Mouse (Mus musculus) layer of hippocampus, postnatal 10 days (tissue): ENCODE data around the gene Agbl1. TPM values are rescaled to one million over a fixed set of nuclear protein-coding genes. Genes with fewer than 3 reads are reported as not detected.
A peak's percentile ranks its signal among the peaks of the same experiment; 100 is the strongest.

Experiments used
- DNase-seq, 2 experiments: peaks; one replicate each; pipeline ENCODE4 v3.0.0; 2021; ENCODE audit warnings: low spot score in 2 of 2
- total RNA-seq, 2 experiments: library from RNA; stranded (reverse); gene quantifications; 2 replicates each; pipeline ENCODE4 v1.2.3; 2021

The Agbl1 gene
- total RNA-seq, 2 experiments from 2014 or later, result 0.37 to 0.40 TPM

- DNase-seq, result no peak
These were observed 682.0 kb downstream of the Agbl1 start for GRCm38 (mm10) chr7:76911672-76912071.

GRCm38 (mm10) chr7:76918871-76919270, 689.2 kb downstream of the Agbl1 start:
- no peak for DNase-seq

- no peak for DNase-seq
These were observed 692.0 kb downstream of the Agbl1 start for GRCm38 (mm10) chr7:76921671-76922070.

GRCm38 (mm10) chr7:76935219-76935618, 705.5 kb downstream of the Agbl1 start:
- no peak for DNase-seq

- peak; percentile 6 to 20 for DNase-seq
These were observed 711.8 kb downstream of the Agbl1 start for GRCm38 (mm10) chr7:76941531-76941930.

GRCm38 (mm10) chr7:76971334-76971733, 741.6 kb downstream of the Agbl1 start:
- DNase-seq, result peak; percentile 15 to 25

- no peak for DNase-seq
These were observed 779.9 kb downstream of the Agbl1 start for GRCm38 (mm10) chr7:77009571-77009970.

- DNase-seq, result no peak
These were observed 799.3 kb downstream of the Agbl1 start for GRCm38 (mm10) chr7:77029019-77029418.

- DNase-seq, result no peak
These were observed 846.3 kb downstream of the Agbl1 start for GRCm38 (mm10) chr7:77076033-77076432.

- DNase-seq, result no peak
These were observed 857.6 kb downstream of the Agbl1 start for GRCm38 (mm10) chr7:77087266-77087665.

GRCm38 (mm10) chr7:77095153-77095552, 865.5 kb downstream of the Agbl1 start:
- DNase-seq, result no peak

GRCm38 (mm10) chr7:77114021-77114420, 884.3 kb downstream of the Agbl1 start:
- no peak for DNase-seq

- peak; percentile 34 to 45 for DNase-seq
These were observed 899.4 kb downstream of the Agbl1 start for GRCm38 (mm10) chr7:77129045-77129444.

GRCm38 (mm10) chr7:77131950-77132349, 902.3 kb downstream of the Agbl1 start:
- DNase-seq, result peak in 1 of 2 experiments; percentile 28

GRCm38 (mm10) chr7:77132615-77133420, 903.1 kb downstream of the Agbl1 start:
- peak; percentile 54 to 74 for DNase-seq

- no peak for DNase-seq
These were observed 905.2 kb downstream of the Agbl1 start for GRCm38 (mm10) chr7:77134860-77135259.

GRCm38 (mm10) chr7:77138707-77139106, 909.0 kb downstream of the Agbl1 start:
- no peak for DNase-seq

- DNase-seq, result no peak
These were observed 917.8 kb downstream of the Agbl1 start for GRCm38 (mm10) chr7:77147527-77147926.

- DNase-seq, result no peak
These were observed 919.1 kb downstream of the Agbl1 start for GRCm38 (mm10) chr7:77148820-77149219.

- DNase-seq, result no peak
These were observed 920.2 kb downstream of the Agbl1 start for GRCm38 (mm10) chr7:77149846-77150245.

- DNase-seq, result no peak
These were observed 922.7 kb downstream of the Agbl1 start for GRCm38 (mm10) chr7:77152393-77152792.

GRCm38 (mm10) chr7:77152909-77153308, 923.2 kb downstream of the Agbl1 start:
- no peak for DNase-seq

- DNase-seq, result no peak
These were observed 935.2 kb downstream of the Agbl1 start for GRCm38 (mm10) chr7:77164921-77165320.
